Mouse (Mus musculus) ES-Bruce4 (cell line): ENCODE data around the gene Plcb1. TPM values are rescaled to one million over a fixed set of nuclear protein-coding genes. Genes with fewer than 3 reads are reported as not detected.

ENCODE experiments used
- H3K27ac ChIP-seq: 2 replicates; pipeline ENCODE4 v1.5.1; 2012; ENCODE audit warnings: low read length, inconsistent platforms; ENCODE audit not compliant: insufficient read depth
- H3K27me3 ChIP-seq: 2 replicates; pipeline ENCODE4 v1.6.1; 2012; ENCODE audit warnings: mild to moderate bottlenecking, low read length, inconsistent platforms; ENCODE audit not compliant: control insufficient read depth, poor library complexity, insufficient read depth, severe bottlenecking
- H3K36me3 ChIP-seq: 2 replicates; pipeline ENCODE4 v1.6.1; 2012; ENCODE audit warnings: inconsistent platforms, mild to moderate bottlenecking, low read length, moderate library complexity; ENCODE audit not compliant: control insufficient read depth, poor library complexity, insufficient read depth, severe bottlenecking
- H3K4me1 ChIP-seq: one replicate; pipeline ENCODE4 v1.8.1; 2011; ENCODE audit warnings: low read length; ENCODE audit not compliant: control insufficient read depth, insufficient read depth
- H3K4me3 ChIP-seq: 2 replicates; pipeline ENCODE4 v1.5.1; 2011; ENCODE audit warnings: low read depth, mild to moderate bottlenecking, low read length
- H3K9ac ChIP-seq: 2 replicates; pipeline ENCODE4 v1.6.1; 2012; ENCODE audit warnings: low read depth, mild to moderate bottlenecking, inconsistent platforms; ENCODE audit not compliant: poor library complexity, severe bottlenecking
- H3K9me3 ChIP-seq: replicated peaks from 2 replicates; pipeline ENCODE4 v1.6.1; 2012; ENCODE audit warnings: mild to moderate bottlenecking, low read length, inconsistent platforms; ENCODE audit not compliant: control insufficient read depth, poor library complexity, insufficient read depth, severe bottlenecking
- CTCF ChIP-seq: IDR thresholded peaks from one replicate; pipeline ENCODE4 v1.8.1; 2011; ENCODE audit warnings: low read depth, low read length
- EP300 ChIP-seq: IDR thresholded peaks from 2 replicates; pipeline ENCODE4 v1.6.1; 2011; ENCODE audit warnings: low read depth, low read length; ENCODE audit not compliant: insufficient read depth
- POLR2A ChIP-seq: IDR thresholded peaks from one replicate; pipeline ENCODE4 v1.8.1; 2011; ENCODE audit warnings: low read length; ENCODE audit not compliant: insufficient read depth
- polyA plus RNA-seq: library from polyadenylated mRNA; stranded (reverse); fragments of >200 nt; gene quantifications from 2 replicates; pipeline ENCODE4 v1.2.4, GENCODE M21; 2011; ENCODE audit warnings: low read depth; ENCODE audit not compliant: missing spikeins, insufficient read depth, insufficient read length

Plcb1 gene
- polyA plus RNA-seq, 1 experiment = 0.19 TPM

GRCm38 (mm10) chr2:135507111-135507510 is 721.2 kb downstream of the Plcb1 start:
- H3K9me3 ChIP-seq = no peaks in the 10 kb centered on the region
- H3K27me3 ChIP-seq = no peaks in the 10 kb centered on the region
- no peak overlapping the region for H3K9ac ChIP-seq
- no peaks in the 10 kb centered on the region for H3K36me3 ChIP-seq
- no peak overlapping the region for H3K4me3 ChIP-seq
- H3K4me1 ChIP-seq = no peaks in the 10 kb centered on the region
- no peak overlapping the region for H3K27ac ChIP-seq
- TF ChIP-seq CTCF = no peak
- no peak for TF ChIP-seq EP300
- no peak for TF ChIP-seq POLR2A

GRCm38 (mm10) chr2:135518956-135519355 is 733.1 kb downstream of the Plcb1 start:
- Histone ChIP-seq H3K27ac (no peak overlapping the region), H3K9me3 (no peaks in the 10 kb centered on the region), H3K4me3 (no peak overlapping the region), H3K36me3 (no peaks in the 10 kb centered on the region), H3K9ac (no peak overlapping the region), H3K27me3 (no peaks in the 10 kb centered on the region), H3K4me1 (no peaks in the 10 kb centered on the region)
- TF ChIP-seq CTCF = no peak
- TF ChIP-seq EP300 = no peak

Other genes starting within 250 kb of the Plcb1 start
- not detected in 2 replicates for gene Hao1, start 231.7 kb upstream of the Plcb1 start, polyA plus RNA-seq
- gene Tmx4, start 141.9 kb upstream of the Plcb1 start, polyA plus RNA-seq = 10.7 and 11.4 TPM in 2 replicates